8 mouse cellular contexts compared by ENCODE assay signal in the genomic region with DNA sequence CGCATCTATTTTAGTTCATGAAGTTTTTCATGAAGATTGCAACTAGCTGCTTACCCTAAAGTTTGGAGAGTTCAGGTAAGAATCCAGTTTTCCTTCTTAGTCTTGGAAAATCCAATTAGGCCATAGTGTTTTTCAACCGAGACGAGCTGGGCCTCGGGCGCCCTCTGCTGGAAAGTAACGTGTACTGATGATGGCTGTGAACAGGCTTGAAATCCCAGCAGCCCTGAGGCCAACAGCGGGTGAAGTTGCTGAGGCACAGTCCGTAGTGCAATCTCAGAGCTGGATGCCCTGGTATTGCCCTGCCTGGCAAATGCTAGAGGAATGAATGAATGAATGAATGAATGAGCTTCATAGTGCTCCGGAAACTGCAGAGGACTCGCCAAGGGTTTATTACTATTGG. TPM values are rescaled to one million over a fixed set of nuclear protein-coding genes. Genes with fewer than 3 reads are reported as not detected.
DNase-seq lines count a peak whose midpoint lies in the region; ATAC-seq and TF ChIP-seq lines count a peak whose summit lies in the region.

No protein-coding gene starts in this region.

- H3K4me1 ChIP-seq in hindbrain, embryonic 11.5 days (replicated peaks; ENCODE audit: control insufficient read depth, insufficient read depth, low read length): no peaks in the 10 kb centered on the region
- H3K4me1 ChIP-seq in hindbrain, embryonic 12.5 days: no peaks in the 10 kb centered on the region
- no peaks in the 10 kb centered on the region for H3K4me1 ChIP-seq in embryonic fibroblast, embryonic 13.5 days (ENCODE audit: control insufficient read depth, insufficient read depth, low read length)
- no peaks in the 10 kb centered on the region for H3K4me1 ChIP-seq in spleen, adult 2 months (ENCODE audit: control insufficient read depth, insufficient read depth, insufficient read length)

- H3K9me3 ChIP-seq in hindbrain, embryonic 11.5 days (ENCODE audit: control insufficient read depth, low read length): no peaks in the 10 kb centered on the region
- H3K9me3 ChIP-seq in hindbrain, embryonic 12.5 days (replicated peaks): no peaks in the 10 kb centered on the region

- H3K27ac ChIP-seq in hindbrain, embryonic 11.5 days (ENCODE audit: low read depth, low read length): no peak overlapping the region
- H3K27ac ChIP-seq in hindbrain, embryonic 12.5 days: no peak overlapping the region
- H3K27ac ChIP-seq in embryonic fibroblast, embryonic 13.5 days (ENCODE audit: insufficient read depth, low read length): no peak overlapping the region
- H3K27ac ChIP-seq in spleen, adult 2 months (ENCODE audit: insufficient read depth, low read length): no peak overlapping the region

- TF ChIP-seq CTCF in embryonic fibroblast, embryonic 13.5 days (IDR thresholded peaks at IDR 0.05; ENCODE audit: borderline replicate concordance, insufficient read depth, low read length): peak; percentile 80
- TF ChIP-seq CTCF in spleen, adult 2 months (IDR thresholded peaks at IDR 0.05; ENCODE audit: extremely low read depth, insufficient read depth, insufficient read length, insufficient replicate concordance): peak; percentile 86; the same call in 1 of the 2 replicates

- H3K27me3 ChIP-seq in hindbrain, embryonic 11.5 days (ENCODE audit: control insufficient read depth, insufficient read depth, low read length): no peaks in the 10 kb centered on the region
- no peaks in the 10 kb centered on the region for H3K27me3 ChIP-seq in hindbrain, embryonic 12.5 days
- no peaks in the 10 kb centered on the region for H3K27me3 ChIP-seq in spleen, adult 2 months (ENCODE audit: control insufficient read depth, insufficient read depth, low read length)

- no peak overlapping the region for H3K4me2 ChIP-seq in hindbrain, embryonic 11.5 days (replicated peaks; ENCODE audit: low read depth, low read length)
- no peak overlapping the region for H3K4me2 ChIP-seq in hindbrain, embryonic 12.5 days (replicated peaks)

- no peak for ATAC-seq in hindbrain, embryonic 11.5 days (ENCODE audit: low FRiP score)
- ATAC-seq in hindbrain, embryonic 12.5 days (ENCODE audit: low FRiP score): no peak

- H3K4me3 ChIP-seq in hindbrain, embryonic 11.5 days (ENCODE audit: low read depth, low read length): no peak overlapping the region
- no peak overlapping the region for H3K4me3 ChIP-seq in hindbrain, embryonic 12.5 days
- no peak overlapping the region for H3K4me3 ChIP-seq in embryonic fibroblast, embryonic 13.5 days (ENCODE audit: insufficient read depth, low read length)
- H3K4me3 ChIP-seq in spleen, adult 2 months (ENCODE audit: extremely low read depth, insufficient read depth, insufficient read length): no peak overlapping the region

- DNase-seq in hindbrain, embryonic 11.5 days (ENCODE audit: low spot score): peak; percentile 88
- peak; percentile 82 for DNase-seq in brain, adult 2 months (ENCODE audit: low read depth, low spot score)
- peak; percentile 82 to 83 for DNase-seq in heart, postnatal 14 days
- DNase-seq in layer of hippocampus, postnatal 25 days (ENCODE audit: extremely low spot score in 1 of 2, low spot score in 1 of 2): peak; percentile 57 to 86
- peak; percentile 83 for DNase-seq in mesoderm, embryonic 11.5 days (ENCODE audit: low read depth, low spot score)
- peak in 1 of 2 experiments; percentile 52 for DNase-seq in spleen, adult 2 months (ENCODE audit: low read depth in 1 of 2, low spot score in 2 of 2)

- H3K36me3 ChIP-seq in hindbrain, embryonic 11.5 days (ENCODE audit: control insufficient read depth, insufficient read depth, low read length): no peaks in the 10 kb centered on the region
- no peaks in the 10 kb centered on the region for H3K36me3 ChIP-seq in hindbrain, embryonic 12.5 days
- no peaks in the 10 kb centered on the region for H3K36me3 ChIP-seq in spleen, adult 2 months (ENCODE audit: control insufficient read depth, insufficient read depth, low read length)

- no peak for TF ChIP-seq POLR2A in embryonic fibroblast, embryonic 13.5 days (IDR thresholded peaks at IDR 0.05; ENCODE audit: low read depth, low read length)
- no peak for TF ChIP-seq POLR2A in spleen, adult 2 months (IDR thresholded peaks at IDR 0.05; ENCODE audit: low read depth, low read length)

- H3K9ac ChIP-seq in hindbrain, embryonic 11.5 days (ENCODE audit: low read depth, low read length): no peak overlapping the region
- H3K9ac ChIP-seq in hindbrain, embryonic 12.5 days: no peak overlapping the region

- intact Hi-C loops in heart, postnatal 14 days (cut with DNase I): loop anchor here (1.0 to 5.0 kb wide), 4 partner anchors 41 to 210 kb away; no protein-coding TSS in a partner anchor

- WGBS in hindbrain, embryonic 11.5 days: 5% methylated on average over 10 of the region's 10 CpGs
- WGBS in hindbrain, embryonic 12.5 days: 6% methylated on average over 10 of the region's 10 CpGs
- 22% methylated on average over 10 of the region's 10 CpGs for WGBS in spleen, adult 2 months

RNA-seq across cellular contexts. Expression of a gene that starts 9.1 kb away (rescaled TPM):
- 0.36 and 1.1 TPM in 2 replicates for polyA plus RNA-seq in hindbrain, embryonic 11.5 days (2014; fragmentation: Nextera tagmentation; extraction: Ambion mirVana)
- 0.49 and 0.60 TPM in 2 replicates for polyA plus RNA-seq in hindbrain, embryonic 12.5 days (2016; fragmentation: Nextera tagmentation; extraction: Ambion mirVana)
- 0.43 and 0.61 TPM in 2 replicates for polyA plus RNA-seq in embryonic fibroblast, embryonic 13.5 days (2011; ENCODE audit: insufficient read length, low read depth, missing spikeins)
- 10 to 100 TPM; 11.9 to 12.8 TPM for total RNA-seq in heart, postnatal 14 days (2021)
- under 1 TPM; 0.37 to 0.52 TPM for total RNA-seq in layer of hippocampus, postnatal 25 days (2021)
- polyA plus RNA-seq in spleen, adult 2 months (2012; rRNA removed): 8.9 and 10.6 TPM in 2 replicates

RNA-seq across cellular contexts. Expression of a gene that starts 10.9 kb away (rescaled TPM):
- polyA plus RNA-seq in hindbrain, embryonic 11.5 days (2014; fragmentation: Nextera tagmentation; extraction: Ambion mirVana): 14.1 and 15.6 TPM in 2 replicates
- polyA plus RNA-seq in hindbrain, embryonic 12.5 days (2016; fragmentation: Nextera tagmentation; extraction: Ambion mirVana): 15.4 and 15.5 TPM in 2 replicates
- 16.9 and 20.6 TPM in 2 replicates for polyA plus RNA-seq in embryonic fibroblast, embryonic 13.5 days (2011; ENCODE audit: insufficient read length, low read depth, missing spikeins)
- total RNA-seq in heart, postnatal 14 days (2021): 10 to 100 TPM; 11.5 to 13.2 TPM
- total RNA-seq in layer of hippocampus, postnatal 25 days (2021): 10 to 100 TPM; 38.7 to 42.5 TPM
- 98.3 and 128 TPM in 2 replicates for polyA plus RNA-seq in spleen, adult 2 months (2012; rRNA removed)

RNA-seq across cellular contexts. Expression of a gene that starts 53.8 kb away (rescaled TPM):
- 90.2 and 91.6 TPM in 2 replicates for polyA plus RNA-seq in hindbrain, embryonic 11.5 days (2014; fragmentation: Nextera tagmentation; extraction: Ambion mirVana)
- polyA plus RNA-seq in hindbrain, embryonic 12.5 days (2016; fragmentation: Nextera tagmentation; extraction: Ambion mirVana): 121 and 140 TPM in 2 replicates
- 288 and 364 TPM in 2 replicates for polyA plus RNA-seq in embryonic fibroblast, embryonic 13.5 days (2011; ENCODE audit: insufficient read length, low read depth, missing spikeins)
- total RNA-seq in heart, postnatal 14 days (2021): 100 to 1,000 TPM; 252 to 259 TPM
- 10 to 100 TPM; 95.7 to 97.1 TPM for total RNA-seq in layer of hippocampus, postnatal 25 days (2021)
- 104 and 116 TPM in 2 replicates for polyA plus RNA-seq in spleen, adult 2 months (2012; rRNA removed)
